Mouse (Mus musculus) embryo, embryonic 10 days (tissue): ENCODE results near the gene Ftsj3.
"Not testable (repeated sequence)": the region's sequence is repeated elsewhere in the genome, so short reads cannot be mapped to it uniquely, and the experiment has no call there.

ENCODE experiments used
- DNase-seq: peaks from one replicate; pipeline ENCODE4 v3.0.0-alpha.2; 2015; ENCODE audit warnings: low spot score

The Ftsj3 gene

GRCm38 (mm10) chr11:106201337-106202122 is 54.3 kb downstream of the Ftsj3 start:
- no peak for DNase-seq

GRCm38 (mm10) chr11:106200756-106201155 is 55.1 kb downstream of the Ftsj3 start:
- DNase-seq = no peak

- not testable (repeated sequence) for DNase-seq
These were observed 55.9 kb downstream of the Ftsj3 start for GRCm38 (mm10) chr11:106199997-106200396.
